Mouse (Mus musculus): ENCODE measurements around the gene Gm10392. TPM values are rescaled to one million over a fixed set of nuclear protein-coding genes. Genes with fewer than 3 reads are reported as not detected.

Gm10392 gene
- polyA plus RNA-seq, 1 experiment from 2014 or later, result 0.13 TPM

DNA sequence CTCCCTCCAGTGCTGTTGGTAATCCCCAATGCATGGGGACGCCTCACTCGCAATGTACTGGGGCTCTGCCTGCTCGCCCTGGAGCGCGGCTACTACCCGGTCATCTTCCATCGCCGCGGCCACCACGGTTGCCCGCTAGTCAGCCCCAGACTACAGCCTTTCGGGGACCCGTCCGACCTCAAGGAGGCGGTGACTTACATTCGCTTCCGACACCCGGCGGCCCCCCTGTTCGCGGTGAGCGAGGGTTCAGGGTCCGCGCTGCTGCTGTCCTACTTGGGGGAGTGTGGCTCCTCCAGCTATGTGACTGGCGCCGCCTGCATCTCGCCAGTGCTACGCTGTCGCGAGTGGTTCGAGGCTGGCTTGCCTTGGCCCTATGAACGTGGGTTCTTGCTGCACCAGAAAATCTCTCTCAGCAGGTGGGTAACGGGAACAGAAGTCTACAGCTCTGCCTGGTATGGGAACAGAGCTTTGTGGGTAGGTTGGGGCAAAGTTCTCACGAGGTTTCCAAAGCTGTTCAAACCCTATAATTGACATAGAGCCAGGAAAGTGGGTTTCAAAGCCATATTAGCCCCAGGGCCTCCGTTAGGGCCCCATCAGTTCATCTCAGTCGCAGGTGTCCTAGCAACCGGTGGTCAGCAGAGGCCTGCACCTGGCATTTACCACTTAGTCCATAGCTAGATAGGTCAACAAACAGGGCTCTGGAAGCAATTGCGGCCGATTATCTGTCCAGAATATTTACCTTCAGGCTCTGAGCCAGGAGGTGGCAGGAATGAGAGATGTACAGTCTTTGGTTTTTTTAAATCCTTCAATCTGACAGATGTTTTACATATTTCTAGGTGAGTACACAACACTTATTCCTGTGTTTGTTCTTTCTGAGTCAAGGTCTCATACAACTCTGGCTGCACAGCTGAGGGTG, 3.1 kb downstream of the Gm10392 start, which contains the start of gene Trp53i13:
TSS of gene Trp53i13 (minus strand) at position 344 of the 916 bp plus-strand sequence.
- Histone ChIP-seq H3K9ac (peak within 1 kb of the TSS; percentile 51), H3K36me3 (no peaks in the 10 kb centered on the region), H3K27me3 (peaks cover 6% of the 10 kb centered on the region; the same call in 1 of the 2 replicates), H3K4me3 (peak within 1 kb of the TSS; percentile 90), H3K9me3 (replicated peaks) (no peaks in the 10 kb centered on the region), H3K4me1 (replicated peaks) (peaks cover 39% of the 10 kb centered on the region), H3K4me2 (peak within 1 kb of the TSS; percentile 96), H3K27ac (peak within 1 kb of the TSS; percentile 71)
- ATAC-seq (replicated peaks; ENCODE audit: insufficient number of reproducible peaks, insufficient read depth, low FRiP score, low read depth), result no peak
- WGBS, result 11% methylated on average over 39 of the region's 39 CpGs

DNA sequence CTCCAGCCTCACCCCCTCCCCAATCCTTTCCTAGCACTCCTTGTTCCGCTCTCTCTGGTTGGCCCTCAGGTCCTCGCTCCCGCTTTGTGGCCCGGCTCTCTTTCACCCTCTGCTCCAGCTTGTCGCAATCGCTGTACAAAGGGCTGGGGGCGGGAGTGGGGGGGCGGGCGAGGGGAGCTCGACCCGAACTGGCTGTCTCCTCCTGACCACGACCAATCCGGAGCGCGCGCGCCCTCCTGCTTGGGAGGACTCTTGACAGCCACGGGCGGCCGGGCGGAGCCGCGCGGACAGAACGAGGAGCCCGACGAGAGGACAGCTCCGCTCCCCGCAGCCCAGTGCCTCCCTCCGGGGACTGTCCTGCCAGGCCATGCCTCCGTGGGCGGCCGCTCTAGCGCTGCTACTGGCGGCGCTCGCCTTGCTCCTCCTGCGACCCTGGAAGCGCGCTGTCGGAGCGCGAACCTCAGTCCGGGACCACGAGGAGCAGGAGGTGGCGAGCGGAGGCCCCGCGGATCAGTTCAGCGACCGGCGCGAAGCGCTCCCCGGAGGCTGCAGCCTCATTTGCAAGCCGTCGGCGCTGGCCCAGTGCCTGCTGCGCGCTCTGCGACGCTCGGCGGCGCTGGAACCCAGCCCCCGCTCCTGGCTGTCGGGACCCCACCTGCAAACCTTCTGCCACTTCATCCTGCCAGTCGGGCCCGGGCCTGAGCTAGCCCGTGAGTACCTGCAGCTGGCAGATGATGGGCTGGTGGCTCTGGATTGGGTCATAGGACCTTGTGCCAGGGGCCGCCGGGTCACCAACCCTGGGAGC, 4.0 kb downstream of the Gm10392 start, which contains the start of gene Abhd15:
TSS of gene Abhd15 (plus strand) at position 290 of the 805 bp plus-strand sequence.
- peak within 1 kb of the TSS; percentile 71 for H3K27ac ChIP-seq
- no peaks in the 10 kb centered on the region for H3K9me3 ChIP-seq (replicated peaks)
- WGBS, result under 1% methylated on average over 63 of the region's 72 CpGs
- peak; percentile 47 for ATAC-seq (replicated peaks; ENCODE audit: insufficient number of reproducible peaks, insufficient read depth, low FRiP score, low read depth)
- peaks cover 6% of the 10 kb centered on the region; the same call in 1 of the 2 replicates for H3K27me3 ChIP-seq
- H3K9ac ChIP-seq, result peak within 1 kb of the TSS; percentile 51
- H3K36me3 ChIP-seq, result no peaks in the 10 kb centered on the region
- peaks cover 39% of the 10 kb centered on the region for H3K4me1 ChIP-seq (replicated peaks)
- peak within 1 kb of the TSS; percentile 96 for H3K4me2 ChIP-seq
- H3K4me3 ChIP-seq, result peak within 1 kb of the TSS; percentile 90

DNA sequence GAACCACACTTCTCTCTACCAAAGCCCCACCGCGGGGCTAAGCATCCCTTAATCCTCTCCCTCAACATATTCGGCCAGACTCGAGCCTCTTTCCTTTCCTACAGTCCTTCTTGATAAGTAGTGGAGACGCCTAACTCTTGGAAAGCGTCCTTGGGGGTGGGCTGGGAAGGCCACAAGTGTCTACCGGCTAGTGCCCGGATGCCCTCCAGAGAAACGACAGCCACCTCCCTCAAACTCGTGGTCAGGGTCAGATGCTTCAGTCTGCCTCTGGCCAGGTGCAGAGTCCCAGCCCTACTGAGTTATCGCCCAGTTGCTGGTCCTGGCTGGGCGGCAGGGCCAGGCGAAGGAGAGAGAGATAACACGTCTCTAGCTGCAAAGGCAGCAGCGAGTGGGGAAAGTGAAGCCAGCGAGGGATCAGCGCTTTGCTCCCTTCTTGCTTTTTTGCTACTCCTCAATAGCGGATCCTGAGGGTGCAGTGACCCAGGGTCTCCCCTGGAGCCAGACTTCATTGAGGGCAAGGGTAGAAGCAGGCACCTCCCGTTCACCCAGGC, 4.6 kb downstream of the Gm10392 start:
- no peak for ATAC-seq (replicated peaks; ENCODE audit: insufficient number of reproducible peaks, insufficient read depth, low FRiP score, low read depth)
- peaks cover 6% of the 10 kb centered on the region; the same call in 1 of the 2 replicates for H3K27me3 ChIP-seq
- peak overlapping the region; percentile 51 for H3K9ac ChIP-seq
- H3K27ac ChIP-seq, result peak overlapping the region; percentile 71
- H3K9me3 ChIP-seq (replicated peaks), result no peaks in the 10 kb centered on the region
- peaks cover 39% of the 10 kb centered on the region for H3K4me1 ChIP-seq (replicated peaks)
- H3K4me2 ChIP-seq, result peak overlapping the region; percentile 96
- peak overlapping the region; percentile 90 for H3K4me3 ChIP-seq
- 5% methylated on average over 19 of the region's 19 CpGs for WGBS
- no peaks in the 10 kb centered on the region for H3K36me3 ChIP-seq

DNA sequence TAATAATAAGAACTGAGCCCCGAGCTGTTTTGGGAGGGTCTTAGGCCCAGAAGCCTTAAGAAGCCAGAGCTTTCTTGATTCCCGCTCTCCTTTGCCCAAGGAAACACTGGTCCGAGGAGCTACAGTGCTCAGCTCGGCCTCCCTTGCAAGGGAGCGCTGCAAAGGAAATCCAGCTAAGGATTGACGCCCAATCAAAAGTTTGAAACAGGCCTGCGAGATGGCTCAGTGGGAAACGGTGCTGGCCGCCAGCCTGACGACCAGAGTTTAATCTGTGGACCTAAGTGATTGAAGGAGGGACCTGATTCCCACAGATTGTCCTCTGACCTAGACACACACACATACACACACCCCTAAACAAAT, 5.2 kb downstream of the Gm10392 start:
- WGBS, result 13% methylated on average over 10 of the region's 10 CpGs
- peaks cover 6% of the 10 kb centered on the region; the same call in 1 of the 2 replicates for H3K27me3 ChIP-seq
- peak overlapping the region; percentile 96 for H3K4me2 ChIP-seq
- H3K36me3 ChIP-seq, result no peaks in the 10 kb centered on the region; the same call in 1 of the 2 replicates
- peak overlapping the region; percentile 90 for H3K4me3 ChIP-seq
- H3K9ac ChIP-seq, result peak overlapping the region; percentile 51
- ATAC-seq (replicated peaks; ENCODE audit: insufficient number of reproducible peaks, insufficient read depth, low FRiP score, low read depth), result no peak
- peaks cover 42% of the 10 kb centered on the region for H3K4me1 ChIP-seq (replicated peaks)
- no peaks in the 10 kb centered on the region for H3K9me3 ChIP-seq (replicated peaks)
- peak overlapping the region; percentile 71 for H3K27ac ChIP-seq

DNA sequence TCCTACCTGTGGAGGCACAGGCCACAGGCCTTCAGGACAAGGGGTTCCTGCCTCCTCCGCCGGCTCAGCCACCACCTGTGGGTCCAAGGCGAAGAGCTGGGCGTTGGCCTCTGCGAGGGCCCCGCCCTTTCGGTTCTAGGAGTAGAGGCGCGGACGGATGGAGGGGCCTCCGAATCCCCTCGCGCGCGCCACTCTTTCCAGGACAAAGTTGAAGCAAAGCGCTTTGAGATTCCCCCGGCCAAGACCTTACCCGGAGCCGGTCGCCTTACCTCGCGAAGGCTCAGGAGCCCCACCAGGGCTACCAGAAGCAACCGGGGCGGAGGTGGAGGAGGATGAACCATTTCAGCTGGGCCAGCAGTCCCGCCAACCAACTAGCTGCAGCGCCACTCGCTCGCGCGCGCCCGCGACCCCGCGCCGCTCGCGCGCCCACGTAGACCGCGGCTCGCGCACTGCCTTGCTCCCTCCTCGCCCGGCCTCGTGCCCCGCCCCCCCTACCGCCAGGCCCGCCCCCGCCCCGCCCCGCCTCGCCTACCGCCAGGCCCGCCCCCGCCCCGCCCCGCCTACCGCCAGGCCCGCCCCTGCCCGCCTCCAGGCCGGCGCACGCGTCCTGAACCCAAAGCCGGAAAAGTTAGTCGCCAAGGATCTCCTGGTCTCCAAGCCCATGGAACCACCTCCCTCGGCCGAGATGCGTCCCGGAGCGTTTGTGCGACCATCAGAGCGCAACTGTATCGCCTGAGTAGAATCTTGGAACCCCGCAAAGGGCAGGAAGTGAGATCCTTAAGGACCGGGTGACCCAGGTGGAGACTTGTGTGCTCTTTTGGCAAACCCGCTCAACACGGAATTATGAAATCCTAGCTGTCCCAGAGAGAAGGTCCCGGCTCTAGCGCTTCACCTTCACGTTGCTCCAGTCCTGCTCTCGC, 5.8 kb downstream of the Gm10392 start:
- peaks cover 6% of the 10 kb centered on the region; the same call in 1 of the 2 replicates for H3K27me3 ChIP-seq
- H3K9ac ChIP-seq, result peak overlapping the region; percentile 87
- H3K4me2 ChIP-seq, result peak overlapping the region; percentile 96
- no peaks in the 10 kb centered on the region; the same call in 1 of the 2 replicates for H3K36me3 ChIP-seq
- H3K9me3 ChIP-seq (replicated peaks), result no peaks in the 10 kb centered on the region
- ATAC-seq (replicated peaks; ENCODE audit: insufficient number of reproducible peaks, insufficient read depth, low FRiP score, low read depth), result peak; percentile 79
- peaks cover 49% of the 10 kb centered on the region for H3K4me1 ChIP-seq (replicated peaks)
- peak overlapping the region; percentile 90 for H3K27ac ChIP-seq
- WGBS, result under 1% methylated on average over 77 of the region's 84 CpGs
- H3K4me3 ChIP-seq, result peak overlapping the region; percentile 90

DNA sequence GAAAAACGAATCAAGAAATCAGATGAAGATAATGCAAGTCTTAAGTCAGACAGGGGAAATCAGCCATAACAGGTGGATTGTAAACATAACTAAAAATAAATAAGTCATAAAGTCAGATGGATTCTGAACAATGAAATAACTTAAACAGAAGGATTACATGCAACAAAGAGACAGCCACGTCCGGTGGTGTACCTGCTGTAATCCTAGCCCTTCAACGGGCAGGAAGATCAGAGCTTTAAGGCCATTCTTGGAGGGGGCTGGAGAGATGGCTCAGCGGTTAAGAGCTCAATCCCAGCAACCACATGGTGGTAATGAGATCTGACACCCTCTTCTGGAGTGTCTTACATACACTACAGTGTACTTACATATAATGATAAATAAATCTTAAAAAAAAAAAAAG, 7.7 kb downstream of the Gm10392 start:
- H3K36me3 ChIP-seq, result peaks cover 10% of the 10 kb centered on the region
- H3K27ac ChIP-seq, result no peak overlapping the region
- H3K9me3 ChIP-seq (replicated peaks), result no peaks in the 10 kb centered on the region
- WGBS, result 77% methylated on average over 5 of the region's 5 CpGs
- no peak overlapping the region for H3K4me2 ChIP-seq
- H3K27me3 ChIP-seq, result peaks cover 3% of the 10 kb centered on the region; the same call in 1 of the 2 replicates
- peaks cover 49% of the 10 kb centered on the region for H3K4me1 ChIP-seq (replicated peaks)
- no peak overlapping the region for H3K9ac ChIP-seq
- H3K4me3 ChIP-seq, result no peak overlapping the region
- ATAC-seq (replicated peaks; ENCODE audit: insufficient number of reproducible peaks, insufficient read depth, low FRiP score, low read depth), result no peak

DNA sequence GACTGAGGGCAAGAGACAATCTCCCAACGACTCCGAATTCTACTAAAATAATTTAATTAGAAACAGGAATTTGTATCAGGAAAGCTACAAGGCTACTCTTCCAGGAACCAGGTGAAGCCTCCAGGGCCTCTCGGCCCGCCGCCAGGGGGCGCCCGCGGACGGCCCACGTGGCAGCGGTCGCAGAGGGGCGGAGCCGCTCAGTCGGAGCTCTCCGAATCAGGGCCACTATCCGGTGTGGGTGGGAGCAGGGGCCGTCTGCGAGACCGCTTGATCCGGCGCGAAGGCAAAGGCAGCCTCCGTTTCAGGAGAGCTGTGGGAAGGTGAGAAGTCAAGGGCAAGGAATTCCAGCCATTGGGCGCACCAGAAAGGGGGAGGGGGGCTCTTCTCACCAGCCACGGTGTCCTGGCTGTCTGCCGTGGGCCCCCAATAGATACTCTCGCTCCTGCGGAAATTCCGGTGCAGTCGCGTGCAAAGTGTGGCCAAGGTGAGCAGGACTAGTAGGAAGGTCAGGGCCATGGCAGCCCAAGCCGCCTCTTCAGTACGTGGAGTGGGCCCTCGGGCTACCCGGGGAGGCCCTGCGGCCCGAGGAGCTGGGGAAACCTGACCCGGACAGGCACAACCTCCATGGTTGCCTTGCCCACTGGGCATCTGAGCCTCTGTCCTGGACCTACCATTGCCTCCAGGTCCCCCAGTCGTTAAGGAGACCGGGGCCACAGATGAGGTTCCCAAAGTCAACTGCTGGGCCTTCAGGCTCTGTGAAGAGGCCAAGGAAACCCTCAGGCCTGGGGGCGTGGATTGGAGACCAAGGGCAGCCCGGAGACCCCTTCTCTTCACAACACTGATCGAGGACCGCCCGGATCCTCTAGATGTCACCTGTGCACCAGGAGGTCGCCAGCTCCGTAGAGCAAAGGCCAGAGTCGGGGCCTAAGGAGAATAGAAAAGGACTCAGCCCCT, 10.7 kb downstream of the Gm10392 start:
- Histone ChIP-seq H3K36me3 (peaks cover 34% of the 10 kb centered on the region), H3K27ac (peak overlapping the region; percentile 77), H3K4me2 (peak overlapping the region; percentile 85), H3K27me3 (no peaks in the 10 kb centered on the region), H3K4me3 (peak overlapping the region; percentile 45), H3K9me3 (replicated peaks) (no peaks in the 10 kb centered on the region), H3K9ac (peak overlapping the region; percentile 66), H3K4me1 (replicated peaks) (peaks cover 24% of the 10 kb centered on the region)
- peak; percentile 53; the same call in 1 of the 2 replicates for ATAC-seq (replicated peaks; ENCODE audit: insufficient number of reproducible peaks, insufficient read depth, low FRiP score, low read depth)
- WGBS, result 20% methylated on average over 49 of the region's 49 CpGs

DNA sequence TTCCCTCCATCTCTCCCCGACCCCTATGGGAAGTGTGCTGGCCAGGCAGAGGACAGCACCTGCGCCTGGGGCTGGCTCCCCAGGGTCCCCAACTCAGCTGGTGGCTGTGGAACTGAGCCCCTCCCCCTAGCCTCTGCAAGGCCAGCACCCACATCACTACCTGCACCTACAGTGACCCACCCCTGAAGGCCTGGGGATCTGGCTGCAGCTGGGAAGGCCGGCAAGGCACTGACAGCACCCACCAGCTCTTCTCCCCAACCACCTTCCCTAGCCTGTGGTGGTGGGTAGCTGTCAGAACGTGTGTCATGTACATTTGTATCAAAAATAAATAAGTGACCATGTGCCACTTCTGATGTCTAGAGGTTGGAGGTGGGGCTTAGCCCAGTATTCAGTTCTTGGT, 11.6 kb downstream of the Gm10392 start:
- Histone ChIP-seq H3K9me3 (replicated peaks) (no peaks in the 10 kb centered on the region), H3K4me3 (no peak overlapping the region), H3K27ac (no peak overlapping the region), H3K4me2 (no peak overlapping the region), H3K36me3 (peaks cover 40% of the 10 kb centered on the region), H3K4me1 (replicated peaks) (peaks cover 27% of the 10 kb centered on the region), H3K27me3 (no peaks in the 10 kb centered on the region), H3K9ac (no peak overlapping the region)
- WGBS, result 70% methylated on average over 4 of the region's 4 CpGs
- ATAC-seq (replicated peaks; ENCODE audit: insufficient number of reproducible peaks, insufficient read depth, low FRiP score, low read depth), result no peak

DNA sequence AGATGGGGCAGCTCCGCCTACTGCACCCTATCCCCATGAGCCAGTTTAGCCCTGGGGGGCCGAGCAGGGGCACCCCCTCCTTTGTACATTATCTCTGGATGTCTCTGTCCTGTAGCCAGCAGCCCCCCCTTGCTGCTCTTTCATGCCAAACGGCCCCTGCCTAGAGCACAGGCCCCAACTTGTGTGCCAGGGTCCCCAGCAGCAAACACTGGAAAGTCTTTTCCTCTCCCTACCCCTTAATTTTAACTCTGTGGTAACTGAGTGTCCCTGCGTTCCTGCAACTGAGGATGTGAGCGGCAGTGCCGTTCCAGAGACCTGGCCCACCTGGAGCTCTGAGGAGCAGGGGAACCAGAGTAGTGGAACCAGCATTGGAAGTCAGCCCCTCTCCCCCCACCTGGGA, 12.1 kb downstream of the Gm10392 start:
- Histone ChIP-seq H3K4me3 (no peak overlapping the region), H3K4me2 (no peak overlapping the region), H3K9ac (no peak overlapping the region), H3K4me1 (replicated peaks) (peaks cover 24% of the 10 kb centered on the region), H3K27me3 (no peaks in the 10 kb centered on the region), H3K27ac (no peak overlapping the region), H3K36me3 (peaks cover 40% of the 10 kb centered on the region), H3K9me3 (replicated peaks) (no peaks in the 10 kb centered on the region)
- ATAC-seq (replicated peaks; ENCODE audit: insufficient number of reproducible peaks, insufficient read depth, low FRiP score, low read depth), result no peak
- WGBS, result 80% methylated on average over 6 of the region's 6 CpGs

All from heart, embryonic 15.5 days (tissue).